Mouse (Mus musculus) midbrain, embryonic 13.5 days (tissue): ENCODE results near the gene Znrf1. TPM values are rescaled to one million over a fixed set of nuclear protein-coding genes. Genes with fewer than 3 reads are reported as not detected.

Experiments used
- ATAC-seq: fragments of 200-750 bp; cut with Nextera tagmentation; 2 replicates; pipeline ENCODE4 v1.8.0; 2017; ENCODE audit warnings: mild to moderate bottlenecking, moderate TSS enrichment, moderate library complexity
- H3K27ac ChIP-seq: fragments of 300-500 bp; sonication (generic); 2 replicates; pipeline ENCODE4 v1.5.1; 2015; ENCODE audit warnings: inconsistent platforms, mild to moderate bottlenecking, moderate library complexity
- H3K27me3 ChIP-seq: fragments of 300-500 bp; sonication (generic); 2 replicates; pipeline ENCODE4 v1.6.1; 2015; ENCODE audit warnings: mild to moderate bottlenecking, inconsistent platforms
- H3K36me3 ChIP-seq: fragments of 300-500 bp; sonication (generic); 2 replicates; pipeline ENCODE4 v1.6.1; 2015; ENCODE audit warnings: mild to moderate bottlenecking, inconsistent platforms
- H3K4me1 ChIP-seq: fragments of 300-500 bp; sonication (generic); replicated peaks from 2 replicates; pipeline ENCODE4 v1.6.1; 2015; ENCODE audit warnings: inconsistent platforms
- H3K4me2 ChIP-seq: fragments of 300-500 bp; sonication (generic); replicated peaks from 2 replicates; pipeline ENCODE4 v1.6.1; 2015; ENCODE audit warnings: moderate library complexity, mild to moderate bottlenecking, inconsistent platforms
- H3K4me3 ChIP-seq: fragments of 300-500 bp; sonication (generic); replicated peaks from 2 replicates; pipeline ENCODE4 v1.5.1; 2015; ENCODE audit warnings: mild to moderate bottlenecking, inconsistent platforms
- H3K9ac ChIP-seq: fragments of 300-500 bp; sonication (generic); replicated peaks from 2 replicates; pipeline ENCODE4 v1.6.1; 2015; ENCODE audit warnings: mild to moderate bottlenecking, inconsistent platforms
- H3K9me3 ChIP-seq: fragments of 300-500 bp; sonication (generic); 2 replicates; pipeline ENCODE4 v1.6.1; 2016; ENCODE audit warnings: mild to moderate bottlenecking, inconsistent platforms
- WGBS: fragments of 180-500 bp; shearing (Covaris S2); methylation state at CpG from one replicate; pipeline ENCODE4 v1.1.7; 2015; 5-methylcytosine and 5-hydroxymethylcytosine counted together
- polyA plus RNA-seq: library from polyadenylated mRNA; unstranded; fragments of >200 nt; fragmentation: Nextera tagmentation; extraction: Ambion mirVana; gene quantifications from 2 replicates; pipeline ENCODE4 v1.2.1, GENCODE M21; 2015

Znrf1 gene
- polyA plus RNA-seq, 1 experiment from 2014 or later, result 80.7 TPM

- Histone ChIP-seq H3K36me3 (no peaks in the 10 kb centered on the region), H3K9me3 (no peaks in the 10 kb centered on the region), H3K27me3 (no peaks in the 10 kb centered on the region), H3K4me2 (no peak overlapping the region), H3K9ac (no peak overlapping the region), H3K27ac (no peak overlapping the region), H3K4me3 (no peak overlapping the region), H3K4me1 (peaks cover 46% of the 10 kb centered on the region)
- WGBS, result 98% methylated on average over 5 of the region's 5 CpGs
- no peak for ATAC-seq
Measured at GRCm38 (mm10) chr8:111563075-111563474, 27.2 kb downstream of the Znrf1 start.

- Histone ChIP-seq H3K27me3 (no peaks in the 10 kb centered on the region), H3K27ac (no peak overlapping the region), H3K36me3 (no peaks in the 10 kb centered on the region), H3K4me2 (no peak overlapping the region), H3K4me3 (no peak overlapping the region), H3K9ac (no peak overlapping the region), H3K9me3 (no peaks in the 10 kb centered on the region), H3K4me1 (peaks cover 50% of the 10 kb centered on the region)
- WGBS, result 92% methylated on average over 4 of the region's 4 CpGs
- ATAC-seq, result no peak
Measured at GRCm38 (mm10) chr8:111563687-111564086, 27.8 kb downstream of the Znrf1 start.

DNA sequence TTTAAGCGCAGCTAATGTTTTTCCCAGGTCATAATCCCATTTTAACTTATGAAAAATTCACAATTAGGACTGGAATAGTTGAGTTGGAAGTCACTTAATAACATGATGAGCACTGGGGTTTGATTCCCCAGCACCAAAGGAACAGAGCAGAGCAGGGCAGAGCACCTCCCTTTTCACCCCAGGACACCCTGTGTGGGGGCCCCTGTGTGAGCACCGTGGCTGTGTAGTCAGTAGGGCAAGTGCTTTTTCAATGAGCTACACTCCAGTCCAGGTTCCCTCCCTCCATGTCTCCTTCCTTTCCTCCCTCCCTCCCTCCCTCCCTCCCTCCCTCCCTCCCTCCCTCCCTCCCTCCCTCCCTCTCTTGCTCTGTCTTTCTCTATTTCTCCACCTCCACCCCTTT, 28.2 kb downstream of the Znrf1 start:
- no peak for ATAC-seq
- 89% methylated on average over 2 of the region's 2 CpGs for WGBS
- H3K9ac ChIP-seq, result no peak overlapping the region

DNA sequence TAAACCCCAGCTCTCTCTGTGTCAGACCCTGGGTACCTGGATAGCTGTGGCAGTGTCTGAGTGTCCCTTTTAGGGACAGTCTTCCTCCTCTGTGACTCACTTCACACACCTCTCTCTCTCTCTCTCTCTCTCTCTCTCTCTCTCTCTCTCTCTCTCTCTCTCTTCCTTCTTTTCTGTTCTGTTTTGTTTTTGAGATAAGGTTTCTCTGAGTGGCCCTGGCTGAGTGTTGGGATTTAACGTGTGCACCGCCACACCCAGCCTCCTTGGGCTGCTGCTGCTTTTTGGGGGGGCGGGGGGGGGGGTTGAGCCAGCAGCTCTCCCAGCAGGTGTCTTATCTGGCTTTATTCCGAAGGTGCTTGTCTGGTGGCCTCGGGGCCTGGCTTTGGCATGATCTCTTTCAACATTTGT, 29.9 kb downstream of the Znrf1 start:
- H3K27me3 ChIP-seq, result no peaks in the 10 kb centered on the region
- H3K9me3 ChIP-seq, result no peaks in the 10 kb centered on the region
- H3K4me3 ChIP-seq, result no peak overlapping the region
- no peak overlapping the region for H3K9ac ChIP-seq
- H3K36me3 ChIP-seq, result no peaks in the 10 kb centered on the region
- 30% methylated on average over 5 of the region's 5 CpGs for WGBS
- no peak overlapping the region; the same call in 1 of the 2 replicates for H3K27ac ChIP-seq
- H3K4me1 ChIP-seq, result peaks cover 55% of the 10 kb centered on the region
- no peak overlapping the region for H3K4me2 ChIP-seq
- ATAC-seq, result no peak

More for the DNA sequence above, 28.2 kb downstream of the Znrf1 start:
- Histone ChIP-seq H3K27ac (no peak overlapping the region), H3K27me3 (no peaks in the 10 kb centered on the region), H3K36me3 (no peaks in the 10 kb centered on the region), H3K4me3 (no peak overlapping the region), H3K9me3 (no peaks in the 10 kb centered on the region), H3K4me1 (peaks cover 50% of the 10 kb centered on the region), H3K4me2 (no peak overlapping the region)

- WGBS, result 68% methylated on average over 9 of the region's 9 CpGs
- Histone ChIP-seq H3K4me1 (peaks cover 55% of the 10 kb centered on the region), H3K4me2 (no peak overlapping the region), H3K27me3 (no peaks in the 10 kb centered on the region), H3K27ac (peak overlapping the region; percentile 44; the same call in 1 of the 2 replicates), H3K9ac (no peak overlapping the region), H3K36me3 (no peaks in the 10 kb centered on the region), H3K4me3 (no peak overlapping the region), H3K9me3 (no peaks in the 10 kb centered on the region)
- ATAC-seq, result no peak
Measured at GRCm38 (mm10) chr8:111566326-111566725, 30.4 kb downstream of the Znrf1 start.

DNA sequence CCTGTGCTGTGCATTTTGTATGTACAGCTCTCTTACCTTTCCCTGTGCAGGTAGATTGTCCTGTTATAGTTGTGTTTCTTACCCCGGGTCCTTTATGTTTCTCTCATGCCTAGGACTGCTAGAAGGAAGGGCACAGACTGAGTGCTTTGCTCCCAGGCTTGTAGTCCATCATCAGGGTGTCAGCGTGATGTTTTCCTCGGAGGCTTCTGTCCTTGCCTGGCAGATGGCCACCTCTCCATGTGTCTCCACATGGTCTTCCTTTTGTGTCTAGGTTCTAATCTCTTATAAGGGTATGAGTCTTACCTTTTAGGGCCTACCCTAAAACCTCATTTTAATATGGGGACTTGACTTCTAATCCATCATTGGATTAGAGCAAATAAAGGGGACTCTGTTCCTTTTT, 31.7 kb downstream of the Znrf1 start:
- no peak overlapping the region for H3K9ac ChIP-seq
- H3K4me2 ChIP-seq, result no peak overlapping the region
- peaks cover 66% of the 10 kb centered on the region for H3K4me1 ChIP-seq
- H3K9me3 ChIP-seq, result no peaks in the 10 kb centered on the region
- H3K27me3 ChIP-seq, result no peaks in the 10 kb centered on the region
- H3K4me3 ChIP-seq, result no peak overlapping the region
- 63% methylated on average over 3 of the region's 3 CpGs for WGBS
- no peak for ATAC-seq
- H3K27ac ChIP-seq, result no peak overlapping the region; the same call in 1 of the 2 replicates
- H3K36me3 ChIP-seq, result no peaks in the 10 kb centered on the region

- H3K4me3 ChIP-seq, result no peak overlapping the region
- 73% methylated on average over 3 of the region's 3 CpGs for WGBS
- H3K4me1 ChIP-seq, result peaks cover 71% of the 10 kb centered on the region
- H3K9me3 ChIP-seq, result no peaks in the 10 kb centered on the region
- no peak for ATAC-seq
- no peak overlapping the region; the same call in 1 of the 2 replicates for H3K27ac ChIP-seq
- no peaks in the 10 kb centered on the region for H3K27me3 ChIP-seq
- no peak overlapping the region for H3K4me2 ChIP-seq
- H3K9ac ChIP-seq, result no peak overlapping the region
- H3K36me3 ChIP-seq, result no peaks in the 10 kb centered on the region
Measured at GRCm38 (mm10) chr8:111568029-111568428, 32.1 kb downstream of the Znrf1 start.

DNA sequence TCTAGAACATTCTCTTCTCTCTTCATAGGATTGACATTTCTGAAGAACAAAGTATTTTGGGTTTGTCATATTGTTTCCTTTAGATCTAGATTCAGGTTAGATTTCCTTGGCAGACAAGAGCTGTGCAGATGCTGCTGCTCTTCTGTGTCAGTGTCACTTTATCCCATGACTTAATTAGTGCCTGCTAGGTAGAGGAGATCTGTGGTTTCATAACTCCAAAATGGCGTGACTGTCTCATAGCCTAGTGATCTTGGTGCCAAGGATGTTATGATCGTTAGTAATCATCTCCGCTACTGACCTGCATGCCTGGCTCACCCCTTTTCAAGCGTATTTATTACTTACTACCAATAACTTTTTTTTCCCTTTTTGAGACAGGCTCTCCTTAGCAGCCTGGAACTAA, 34.0 kb downstream of the Znrf1 start:
- no peak overlapping the region for H3K4me3 ChIP-seq
- 83% methylated on average over 4 of the region's 4 CpGs for WGBS
- peaks cover 76% of the 10 kb centered on the region for H3K4me1 ChIP-seq
- no peak for ATAC-seq
- H3K9me3 ChIP-seq, result no peaks in the 10 kb centered on the region
- no peak overlapping the region for H3K9ac ChIP-seq
- no peaks in the 10 kb centered on the region for H3K36me3 ChIP-seq
- no peak overlapping the region for H3K4me2 ChIP-seq
- H3K27me3 ChIP-seq, result no peaks in the 10 kb centered on the region
- no peak overlapping the region; the same call in 1 of the 2 replicates for H3K27ac ChIP-seq

- Histone ChIP-seq H3K4me2 (no peak overlapping the region), H3K9me3 (no peaks in the 10 kb centered on the region), H3K36me3 (no peaks in the 10 kb centered on the region), H3K9ac (no peak overlapping the region), H3K4me3 (no peak overlapping the region), H3K4me1 (peaks cover 72% of the 10 kb centered on the region), H3K27ac (no peak overlapping the region; the same call in 1 of the 2 replicates), H3K27me3 (no peaks in the 10 kb centered on the region)
- no peak for ATAC-seq
- WGBS, result 55% methylated on average over 2 of the region's 2 CpGs
Measured at GRCm38 (mm10) chr8:111570432-111570831, 34.5 kb downstream of the Znrf1 start.

GRCm38 (mm10) chr8:111571661-111572060, 35.8 kb downstream of the Znrf1 start:
- H3K36me3 ChIP-seq, result no peaks in the 10 kb centered on the region
- WGBS, result 87% methylated on average over 10 of the region's 10 CpGs
- H3K4me1 ChIP-seq, result peaks cover 67% of the 10 kb centered on the region
- H3K27ac ChIP-seq, result no peak overlapping the region
- H3K4me3 ChIP-seq, result no peak overlapping the region
- no peak for ATAC-seq
- H3K4me2 ChIP-seq, result no peak overlapping the region
- no peaks in the 10 kb centered on the region for H3K9me3 ChIP-seq
- H3K9ac ChIP-seq, result no peak overlapping the region
- H3K27me3 ChIP-seq, result no peaks in the 10 kb centered on the region

- ATAC-seq, result no peak
- Histone ChIP-seq H3K27ac (peak overlapping the region; percentile 14; the same call in 1 of the 2 replicates), H3K4me2 (no peak overlapping the region), H3K9me3 (no peaks in the 10 kb centered on the region), H3K9ac (no peak overlapping the region), H3K4me1 (peaks cover 67% of the 10 kb centered on the region), H3K27me3 (no peaks in the 10 kb centered on the region), H3K4me3 (no peak overlapping the region), H3K36me3 (no peaks in the 10 kb centered on the region)
- 85% methylated on average over 2 of the region's 2 CpGs for WGBS
Measured at GRCm38 (mm10) chr8:111572431-111572830, 36.5 kb downstream of the Znrf1 start.

DNA sequence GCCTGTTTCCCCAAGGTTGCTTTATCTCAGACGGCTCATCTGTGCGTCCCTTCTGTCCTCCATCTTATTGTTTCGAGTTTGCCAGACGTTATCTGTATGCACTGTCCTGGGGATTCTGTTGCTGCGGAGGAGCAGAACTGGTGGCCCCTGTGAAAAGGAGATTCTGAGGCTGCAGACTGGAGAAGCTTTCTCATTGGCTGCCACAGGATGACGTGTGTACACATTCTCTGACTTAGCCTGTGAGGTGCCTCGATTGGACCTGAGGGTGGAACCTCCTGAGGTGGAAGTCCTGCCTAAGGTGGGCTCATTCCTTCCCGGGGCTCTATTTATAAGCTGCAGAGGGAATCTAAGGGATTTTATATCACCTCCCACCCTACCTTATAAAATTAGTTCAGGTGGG, 37.7 kb downstream of the Znrf1 start:
- WGBS, result 22% methylated on average over 8 of the region's 8 CpGs
- Histone ChIP-seq H3K4me1 (peaks cover 61% of the 10 kb centered on the region), H3K9ac (peak overlapping the region; percentile 28; the same call in 1 of the 2 replicates), H3K27me3 (no peaks in the 10 kb centered on the region), H3K9me3 (no peaks in the 10 kb centered on the region), H3K4me3 (no peak overlapping the region), H3K36me3 (no peaks in the 10 kb centered on the region), H3K4me2 (peak overlapping the region; percentile 28), H3K27ac (peak overlapping the region; percentile 53)
- peak; percentile 46; the same call in 1 of the 2 replicates for ATAC-seq

DNA sequence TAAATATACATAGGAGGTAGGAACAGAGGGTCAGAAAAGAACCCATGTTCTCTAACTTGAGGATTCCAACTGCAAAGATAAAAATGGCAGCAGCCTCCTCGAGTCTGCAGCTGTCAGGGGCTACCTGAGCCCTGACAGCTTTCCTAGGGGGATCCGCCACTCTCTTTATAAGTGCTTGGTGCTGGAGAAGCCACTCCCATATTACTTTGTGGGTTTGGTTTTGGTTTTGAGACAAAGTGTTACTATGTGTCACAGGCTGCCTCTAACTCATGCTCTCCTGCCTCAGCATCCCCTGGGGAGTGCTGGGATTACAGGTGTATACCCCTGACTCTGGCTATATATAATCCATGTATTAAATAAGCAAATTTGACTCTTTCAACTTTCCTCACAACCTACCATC, 38.1 kb downstream of the Znrf1 start:
- Histone ChIP-seq H3K4me1 (peaks cover 61% of the 10 kb centered on the region), H3K27ac (no peak overlapping the region), H3K27me3 (no peaks in the 10 kb centered on the region), H3K4me3 (no peak overlapping the region), H3K9ac (no peak overlapping the region), H3K4me2 (no peak overlapping the region), H3K36me3 (no peaks in the 10 kb centered on the region), H3K9me3 (no peaks in the 10 kb centered on the region)
- peak; percentile 24; the same call in 1 of the 2 replicates for ATAC-seq
- WGBS, result 93% methylated on average over 2 of the region's 2 CpGs
